Mouse (Mus musculus): Measurements from ENCODE around the gene Gm20422.
"Not testable (repeated sequence)": the region's sequence is repeated elsewhere in the genome, so short reads cannot be mapped to it uniquely, and the experiment has no call there.

Gene Gm20422

DNA sequence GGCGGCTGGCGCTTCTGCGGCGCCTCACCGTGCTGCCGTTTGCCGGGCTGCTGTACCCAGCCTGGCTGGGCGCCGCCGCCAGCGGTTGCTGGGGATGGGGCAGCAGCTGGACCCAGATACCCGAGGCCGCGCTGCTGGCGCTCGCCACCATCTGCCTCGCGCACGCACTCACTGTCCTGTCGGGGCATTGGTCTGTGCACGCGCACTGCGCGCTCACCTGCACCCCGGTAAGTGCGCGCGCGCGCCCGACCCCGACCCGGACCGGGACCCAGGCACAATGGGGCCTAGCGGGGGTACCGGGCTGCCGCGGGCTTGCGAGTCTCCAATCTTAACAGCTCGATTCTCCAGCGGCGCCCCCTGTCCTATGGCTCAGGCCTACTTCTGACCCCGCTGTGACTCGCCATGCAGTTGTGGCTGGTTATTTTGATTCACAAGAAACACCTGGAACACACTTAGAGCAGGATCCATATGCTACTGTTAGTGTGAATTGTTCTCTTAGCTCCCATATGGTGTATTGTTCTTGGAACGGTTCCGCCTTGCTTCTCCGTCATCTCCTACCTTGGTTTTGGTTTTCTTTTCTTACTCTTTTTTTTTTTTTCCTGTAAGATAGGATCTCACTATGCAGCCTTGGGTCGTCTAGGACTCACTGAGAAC, 16.9 kb upstream of the Gm20422 start:
- peak; percentile 12 for DNase-seq

DNA sequence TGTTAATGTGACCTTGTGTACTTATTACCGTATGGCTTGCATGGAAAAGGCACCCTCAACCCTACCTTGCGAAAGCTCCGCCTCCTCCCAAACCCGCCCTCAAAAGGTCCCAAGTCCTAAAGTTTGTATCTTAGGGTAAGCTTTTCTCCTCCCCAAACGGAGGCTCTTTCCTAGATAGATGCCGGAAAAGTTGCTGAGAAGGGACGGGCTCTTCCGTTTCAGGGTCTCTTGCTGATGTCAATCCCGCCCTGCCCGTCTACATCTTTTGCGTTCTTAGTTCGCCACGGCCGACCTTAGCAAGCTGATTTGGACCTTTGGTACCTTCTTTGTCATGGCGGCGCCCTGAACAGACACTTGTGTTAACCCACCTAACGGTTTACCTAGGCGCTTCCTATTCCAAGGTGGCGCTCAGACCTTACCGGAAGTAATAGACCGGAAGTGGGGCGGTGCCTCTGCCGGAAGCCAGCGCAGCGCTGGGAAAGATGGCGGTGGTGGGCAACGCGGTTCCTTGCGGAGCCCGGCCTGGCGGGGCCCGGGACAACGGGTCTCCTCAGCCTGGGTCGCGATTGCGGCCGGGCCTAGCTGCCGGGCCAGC, 16.2 kb upstream of the Gm20422 start, which contains the start of the genes Atp13a1 and Zfp866:
Gene Atp13a1, plus strand, starts transcription at position 391 of the 595 bp plus-strand sequence.
Gene Zfp866, minus strand, starts transcription at position 406 of the 595 bp plus-strand sequence.
- peak; percentile 89 for DNase-seq

GRCm38 (mm10) chr8:69790364-69790763, 15.7 kb upstream of the Gm20422 start:
- no peak for DNase-seq

DNA sequence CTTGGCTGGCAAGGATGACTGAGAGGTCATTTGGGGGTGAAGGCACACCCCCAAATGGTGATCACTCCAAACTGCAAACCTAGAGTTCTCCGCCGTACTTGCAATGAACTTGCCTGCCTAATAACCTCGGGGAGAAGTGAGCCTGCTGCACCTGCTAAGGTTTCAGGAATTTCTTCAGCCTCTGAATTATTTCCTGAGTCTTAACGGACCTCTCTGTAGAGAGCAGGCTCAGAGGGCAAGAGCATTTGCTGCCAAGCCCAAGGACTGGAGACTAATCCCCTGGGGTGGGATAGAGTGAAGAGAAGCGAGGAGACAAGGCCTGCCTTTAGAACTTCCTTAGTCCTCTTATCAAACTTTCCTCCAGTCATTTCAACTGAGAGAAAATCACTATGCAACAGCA, 15.0 kb upstream of the Gm20422 start:
- DNase-seq: no peak

- no peak for DNase-seq
Observed at GRCm38 (mm10) chr8:69789105-69789504, 14.4 kb upstream of the Gm20422 start.

- DNase-seq: no peak
Observed at GRCm38 (mm10) chr8:69777111-69777510, 2.4 kb upstream of the Gm20422 start.

DNA sequence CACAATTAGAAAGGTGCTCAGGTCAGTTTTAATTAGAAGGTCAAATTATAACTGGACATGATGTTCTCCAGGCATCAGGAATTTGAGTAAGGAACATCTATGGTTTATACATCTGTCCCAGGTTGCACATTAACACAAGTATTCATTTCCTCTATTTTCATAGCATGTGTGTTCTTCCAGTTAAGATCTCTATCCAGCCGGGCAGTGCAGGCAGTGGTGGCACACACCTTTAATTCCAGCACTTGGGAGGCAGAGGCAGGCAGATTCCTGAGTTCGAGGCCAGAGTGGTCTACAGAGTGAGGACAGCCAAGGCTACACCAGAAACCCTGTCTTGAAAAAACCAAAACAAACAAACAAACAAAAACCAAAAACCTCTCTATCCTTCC, 456 bp upstream of the Gm20422 start:
- DNase-seq: no peak

- DNase-seq: no peak
Observed at GRCm38 (mm10) chr8:69772106-69772505, 2.6 kb downstream of the Gm20422 start.

GRCm38 (mm10) chr8:69771221-69771620, 3.5 kb downstream of the Gm20422 start:
- DNase-seq: no peak

- DNase-seq: no peak
Observed at GRCm38 (mm10) chr8:69761814-69762445, 12.8 kb downstream of the Gm20422 start.

- no peak for DNase-seq
Observed at GRCm38 (mm10) chr8:69758316-69758715, 16.4 kb downstream of the Gm20422 start.

GRCm38 (mm10) chr8:69752437-69752836, 22.2 kb downstream of the Gm20422 start:
- DNase-seq: no peak

GRCm38 (mm10) chr8:69749544-69750454, 24.9 kb downstream of the Gm20422 start, which contains the start of gene Zfp963:
TSS of gene Zfp963 (minus strand) at chr8:69749970.
- DNase-seq: peak; percentile 97

DNA sequence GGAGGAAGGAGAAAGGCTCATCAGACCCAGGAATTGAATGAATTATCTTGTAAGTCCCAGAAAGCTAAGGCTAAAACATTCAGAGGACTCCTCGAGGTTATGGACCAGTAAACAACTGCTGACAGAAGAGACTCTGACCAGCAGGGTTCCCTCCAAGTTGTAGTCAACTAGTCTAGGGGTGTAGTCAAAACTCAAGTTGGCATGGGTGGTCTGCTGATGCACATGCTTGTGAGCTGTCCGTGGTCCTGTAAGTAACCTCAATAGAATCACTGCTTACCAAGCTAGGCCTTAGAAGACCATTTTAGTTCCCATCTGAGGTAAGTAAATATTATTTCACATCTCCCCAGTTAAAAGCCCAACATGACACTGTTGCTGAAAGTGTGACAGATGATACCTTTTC, 33.5 kb downstream of the Gm20422 start:
- no peak for DNase-seq

- no peak for DNase-seq
Observed at GRCm38 (mm10) chr8:69740763-69741162, 33.9 kb downstream of the Gm20422 start.

GRCm38 (mm10) chr8:69735495-69735894, 39.2 kb downstream of the Gm20422 start:
- no peak for DNase-seq

- DNase-seq: no peak
Observed at GRCm38 (mm10) chr8:69717232-69717580, 57.5 kb downstream of the Gm20422 start.

DNA sequence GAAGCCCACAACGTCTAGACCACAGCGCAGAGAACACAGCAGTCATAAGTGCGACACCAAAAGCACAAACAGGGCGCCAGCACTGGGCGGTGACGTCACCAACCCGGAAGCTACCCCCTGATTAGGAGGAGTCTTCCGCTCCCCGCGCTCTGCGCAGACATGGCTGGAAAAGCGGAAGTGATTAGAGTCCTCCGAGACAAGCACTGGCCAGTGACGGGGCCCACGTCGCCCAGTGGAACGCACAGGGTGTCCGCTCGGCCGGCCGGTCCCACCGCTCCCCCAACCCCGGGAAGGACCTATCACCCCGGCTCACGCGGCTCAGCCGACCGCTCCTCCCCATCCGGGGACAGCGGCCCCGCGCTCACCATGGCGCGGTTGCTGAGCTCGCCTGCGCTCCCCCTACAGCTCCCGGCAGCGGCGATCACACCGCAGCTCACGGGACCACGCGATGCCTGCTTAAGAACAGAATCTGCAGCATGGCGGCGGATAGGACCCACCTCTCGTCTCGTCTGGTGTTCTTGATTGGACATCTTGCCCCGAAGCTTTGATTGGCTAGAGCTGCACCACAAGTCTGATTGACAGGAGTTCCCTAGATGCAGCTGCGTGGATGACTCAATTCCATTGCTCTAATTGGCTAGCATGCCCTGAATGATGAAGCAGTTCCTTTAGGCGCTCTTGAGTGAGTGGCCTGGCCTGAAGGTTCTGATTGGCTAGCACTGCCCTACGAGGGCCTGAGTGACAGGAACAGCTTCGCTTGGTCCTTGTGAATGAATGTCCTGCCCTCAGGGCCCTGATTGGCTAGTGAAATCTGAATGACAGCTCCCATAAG, 58.1 kb downstream of the Gm20422 start:
- DNase-seq: peak; percentile 96

GRCm38 (mm10) chr8:69715366-69715765, 59.3 kb downstream of the Gm20422 start:
- no peak for DNase-seq

- DNase-seq: no peak
Observed at GRCm38 (mm10) chr8:69713516-69713915, 61.2 kb downstream of the Gm20422 start.

GRCm38 (mm10) chr8:69710624-69711023, 64.1 kb downstream of the Gm20422 start, which contains the start of gene Zfp869:
TSS of gene Zfp869 (minus strand) at chr8:69710724.
- not testable (repeated sequence) for DNase-seq

GRCm38 (mm10) chr8:69701810-69702209, 72.9 kb downstream of the Gm20422 start:
- DNase-seq: no peak

Data from lung, postnatal 14 days (tissue).